Mouse (Mus musculus): Measurements from ENCODE around the gene Tdrd3.

- TF ChIP-seq EP300 (IDR thresholded peaks at IDR 0.05; ENCODE audit: low read depth) (no peak), CTCF (IDR thresholded peaks at IDR 0.05; ENCODE audit: low read depth) (peak; percentile 96)
Measured at GRCm38 (mm10) chr14:87451645-87452443, 35.4 kb downstream of the Tdrd3 start.
